Mouse (Mus musculus): ENCODE results near the gene Cysrt1.

Gene Cysrt1

GRCm38 (mm10) chr2:25242101-25242506, at the start of gene Cysrt1, which contains the start of gene Rnf208:
TSS of gene Cysrt1 (minus strand) at chr2:25242452.
TSS of gene Rnf208 (plus strand) at chr2:25242255.
- DNase-seq (ENCODE audit: low spot score): peak; percentile 39

DNA sequence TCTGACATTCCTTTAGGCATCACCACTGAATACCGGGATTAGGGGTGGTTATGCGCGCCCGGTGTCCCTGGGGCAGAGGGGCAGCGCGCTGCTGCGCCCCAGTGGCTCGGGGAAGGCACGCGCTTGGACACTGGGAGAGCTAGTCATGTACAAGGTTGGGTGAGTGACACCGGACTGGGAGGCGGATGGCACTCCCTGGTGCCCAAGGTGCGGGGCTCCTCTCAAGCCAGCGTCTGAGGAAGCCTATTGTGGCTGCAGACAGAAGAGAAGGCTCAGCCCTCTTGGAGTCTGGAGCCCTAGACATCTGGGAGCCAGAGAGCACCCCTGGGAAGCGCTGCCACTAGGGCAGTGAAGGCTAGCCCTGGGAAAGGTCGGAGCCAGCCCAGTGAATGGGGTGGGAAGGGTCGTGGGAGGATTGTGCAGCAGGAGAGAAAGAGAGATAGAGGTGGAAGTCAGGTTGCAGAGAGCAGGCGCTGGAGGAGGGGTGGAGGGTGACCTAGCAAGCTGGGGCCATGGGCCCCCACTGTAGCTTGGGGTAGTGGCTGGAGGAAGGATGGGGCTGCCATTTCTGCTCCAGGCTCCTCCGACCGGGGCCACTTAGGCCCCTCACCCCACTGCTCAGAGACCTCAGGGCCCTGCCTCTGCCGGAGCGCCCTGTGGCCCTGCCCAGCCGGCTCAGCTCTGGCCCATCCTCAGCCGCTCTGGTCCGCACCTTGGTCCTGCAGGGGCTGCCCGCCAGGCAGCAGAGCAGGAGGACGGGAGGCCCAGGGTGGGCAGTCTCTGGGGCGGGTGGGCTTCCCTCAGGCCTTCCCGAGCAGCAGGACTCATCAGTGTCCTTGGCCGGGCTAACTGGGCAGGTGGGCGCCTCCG, 49.2 kb upstream of the Cysrt1 start:
- no peak for DNase-seq (ENCODE audit: low spot score)

GRCm38 (mm10) chr2:25290816-25291130, 48.5 kb upstream of the Cysrt1 start:
- DNase-seq (ENCODE audit: low spot score): no peak

DNA sequence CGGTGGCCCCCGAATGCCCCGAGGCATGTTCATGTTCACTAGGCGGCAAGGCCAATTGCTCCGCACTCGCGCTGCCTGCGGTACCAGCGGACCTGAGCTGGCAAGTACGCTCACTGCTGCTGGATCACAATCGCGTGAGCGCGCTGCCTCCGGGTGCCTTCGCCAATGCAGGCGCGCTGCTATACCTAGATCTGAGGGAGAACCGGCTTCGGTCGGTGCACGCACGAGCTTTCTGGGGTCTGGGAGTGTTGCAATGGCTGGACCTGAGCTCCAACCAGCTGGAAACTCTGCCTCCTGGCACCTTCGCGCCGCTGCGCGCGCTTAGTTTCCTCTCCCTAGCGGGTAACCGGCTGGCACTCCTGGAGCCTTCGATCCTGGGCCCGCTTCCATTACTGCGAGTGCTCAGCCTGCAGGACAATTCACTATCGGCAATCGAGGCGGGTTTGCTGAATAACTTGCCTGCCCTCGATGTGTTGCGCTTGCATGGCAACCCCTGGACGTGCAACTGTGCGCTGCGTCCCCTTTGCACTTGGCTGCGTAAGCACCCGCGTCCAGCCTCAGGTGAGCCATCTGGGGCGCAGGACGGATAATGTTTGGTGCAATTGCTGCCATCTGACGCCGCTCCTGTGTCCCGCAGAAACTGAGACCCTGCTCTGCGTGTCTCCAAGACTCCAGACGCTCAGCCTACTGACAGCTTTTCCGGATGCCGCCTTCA, 48.0 kb upstream of the Cysrt1 start:
- no peak for DNase-seq (ENCODE audit: low spot score)

DNA sequence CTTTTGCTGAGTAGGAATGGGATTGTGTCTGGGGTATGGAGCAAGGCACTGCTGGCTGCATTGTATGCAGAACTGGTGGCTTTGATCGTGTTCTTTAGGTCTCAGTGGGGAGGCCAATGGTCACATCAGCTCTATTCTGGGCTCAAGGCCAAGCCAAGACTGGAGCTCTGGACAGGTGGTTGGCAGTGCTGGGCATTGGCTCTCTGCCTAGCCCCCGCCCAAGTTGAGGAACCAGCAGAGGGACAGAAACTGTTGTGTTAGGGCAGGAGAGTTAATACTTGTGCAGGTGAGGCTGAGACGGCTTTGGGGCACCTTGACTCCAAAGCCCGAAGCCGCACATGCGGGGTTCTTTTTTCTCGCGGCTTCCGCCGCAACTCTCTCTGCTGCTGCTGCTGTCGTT, 47.4 kb upstream of the Cysrt1 start, which contains the start of gene Lrrc26:
Lrrc26 (plus strand) TSS at position 265 of the 400 bp plus-strand sequence.
- no peak for DNase-seq (ENCODE audit: low spot score)

- no peak for DNase-seq (ENCODE audit: low spot score)
Measured at GRCm38 (mm10) chr2:25288734-25289345, 46.6 kb upstream of the Cysrt1 start.

GRCm38 (mm10) chr2:25287927-25288649, 45.8 kb upstream of the Cysrt1 start, which contains the start of gene Tmem210:
TSS of gene Tmem210 (plus strand) at chr2:25288145.
- no peak for DNase-seq (ENCODE audit: low spot score)

DNA sequence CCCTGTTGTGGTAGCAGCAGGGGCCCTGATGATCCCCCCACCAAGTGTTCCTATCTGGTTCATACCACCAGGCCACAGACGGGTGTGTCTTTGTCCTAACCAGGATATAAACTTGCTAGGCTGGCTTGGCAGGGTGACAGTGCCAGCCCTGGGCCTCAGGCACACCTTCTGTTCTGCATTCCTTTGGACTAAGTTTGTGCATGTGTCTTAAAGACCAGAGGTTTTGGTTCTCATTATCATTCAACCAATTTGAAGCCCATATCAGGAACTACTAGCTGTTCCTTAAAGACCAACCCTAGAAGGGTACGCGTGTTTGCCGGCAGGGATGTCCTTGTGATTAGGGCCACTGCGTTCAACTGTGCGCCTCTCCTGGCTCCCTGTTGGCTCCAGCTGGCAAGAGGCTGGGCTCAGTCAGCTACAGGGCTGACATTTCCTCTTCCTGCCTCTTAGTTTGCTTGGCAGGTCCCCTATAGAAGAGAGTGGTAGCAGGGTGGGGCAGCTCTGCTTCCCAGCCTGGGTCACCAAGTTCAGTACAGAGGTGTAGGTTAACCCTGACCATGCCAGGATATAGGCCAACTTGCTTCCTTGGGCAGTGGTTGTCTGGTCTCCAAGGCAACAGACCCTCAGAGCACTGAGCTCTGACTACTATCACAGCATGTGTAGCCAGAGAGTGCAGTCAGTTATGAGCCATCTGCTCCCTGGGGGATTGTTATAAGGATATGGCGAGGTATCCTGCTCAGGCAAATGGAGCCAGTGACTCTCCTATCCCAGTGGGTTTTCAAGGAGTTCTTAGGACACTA, 44.8 kb upstream of the Cysrt1 start:
- DNase-seq (ENCODE audit: low spot score): no peak

- DNase-seq (ENCODE audit: low spot score): no peak
Measured at GRCm38 (mm10) chr2:25286314-25286713, 44.1 kb upstream of the Cysrt1 start.

GRCm38 (mm10) chr2:25285551-25285950, 43.3 kb upstream of the Cysrt1 start:
- DNase-seq (ENCODE audit: low spot score): no peak

- peak; percentile 89 for DNase-seq (ENCODE audit: low spot score)
Measured at GRCm38 (mm10) chr2:25278928-25279882, 37.0 kb upstream of the Cysrt1 start.

GRCm38 (mm10) chr2:25273010-25273409, 30.8 kb upstream of the Cysrt1 start:
- DNase-seq (ENCODE audit: low spot score): no peak

- no peak for DNase-seq (ENCODE audit: low spot score)
Measured at GRCm38 (mm10) chr2:25272515-25272914, 30.3 kb upstream of the Cysrt1 start.

- DNase-seq (ENCODE audit: low spot score): peak; percentile 98
Measured at GRCm38 (mm10) chr2:25271827-25272511, 29.7 kb upstream of the Cysrt1 start, which contains the start of the genes Ssna1 and Anapc2. TSS of gene Ssna1 (minus strand) at chr2:25272438. TSS of gene Anapc2 (plus strand) at chr2:25272478.

DNA sequence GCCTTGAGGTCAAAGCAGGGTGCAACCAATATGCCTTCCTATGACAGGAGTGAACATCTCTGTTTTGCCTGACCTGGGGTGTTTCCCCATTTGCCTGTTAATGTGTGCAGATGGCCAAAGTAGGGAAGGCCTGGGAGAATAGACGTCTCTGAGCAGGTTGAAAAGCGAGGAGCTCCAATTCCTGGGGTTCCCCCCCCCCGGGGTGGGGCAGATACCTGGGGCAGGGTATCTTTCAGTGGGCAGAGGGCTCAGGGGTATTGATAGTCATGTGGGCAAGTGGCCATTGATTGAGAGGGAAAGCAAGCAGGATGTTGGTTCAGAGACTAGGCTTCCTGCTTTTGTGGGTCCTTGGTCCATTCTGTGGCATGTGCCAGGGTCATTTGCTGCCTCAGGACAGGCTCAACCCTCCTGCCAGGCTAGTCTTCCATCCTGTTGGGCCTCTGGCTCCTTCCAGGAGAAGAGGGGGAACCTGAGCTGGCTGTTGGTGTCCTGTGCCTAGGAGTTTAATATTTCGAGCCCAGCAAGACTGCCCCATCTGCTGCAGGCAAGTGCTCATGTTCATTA, 25.6 kb upstream of the Cysrt1 start:
- DNase-seq (ENCODE audit: low spot score): no peak

DNA sequence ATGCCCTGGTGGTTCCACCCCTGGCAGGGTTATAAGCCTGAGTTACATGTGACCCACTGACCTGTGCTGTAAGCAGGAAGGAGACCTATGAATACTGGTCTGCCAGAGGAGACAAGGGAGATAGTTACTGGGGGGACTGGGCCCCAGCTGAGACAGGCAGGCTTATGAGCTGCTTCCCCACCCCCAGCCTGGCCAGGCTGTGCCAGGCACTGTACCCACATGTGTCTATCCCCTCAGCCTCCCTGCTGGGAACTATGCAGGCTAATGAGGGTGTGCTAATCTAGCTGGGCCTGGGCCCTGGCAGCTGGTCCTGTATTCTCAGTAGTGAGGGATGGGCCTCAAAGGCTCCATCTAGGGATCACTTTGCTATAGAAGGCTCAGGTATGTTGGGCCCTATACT, 25.0 kb upstream of the Cysrt1 start:
- DNase-seq (ENCODE audit: low spot score): no peak

DNA sequence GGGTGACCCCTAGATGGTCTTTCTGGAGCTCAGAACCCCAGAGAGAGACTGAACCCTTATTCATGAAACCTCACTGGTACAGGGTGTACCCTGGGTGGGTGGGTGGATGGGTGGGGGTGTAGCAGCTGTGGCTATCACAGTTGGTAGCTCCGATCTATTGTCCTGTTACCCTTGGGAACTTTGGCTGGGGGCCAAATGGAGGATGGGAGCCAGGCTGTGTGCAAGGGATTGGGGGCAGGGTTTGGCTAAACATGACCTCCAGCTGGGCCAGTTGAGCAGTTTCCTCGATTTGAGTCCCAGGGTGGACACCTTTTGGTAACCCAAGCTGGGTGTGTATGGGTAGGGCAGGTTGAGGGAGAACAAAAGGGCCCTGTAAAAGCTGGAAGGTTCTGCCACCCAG, 24.5 kb upstream of the Cysrt1 start:
- DNase-seq (ENCODE audit: low spot score): no peak

- no peak for DNase-seq (ENCODE audit: low spot score)
Measured at GRCm38 (mm10) chr2:25265897-25266656, 23.8 kb upstream of the Cysrt1 start.
